Mouse (Mus musculus) regulatory T cell (primary cell): Measurements from ENCODE around the gene Tapbpl.
"Not testable (repeated sequence)": the region's sequence is repeated elsewhere in the genome, so short reads cannot be mapped to it uniquely, and the experiment has no call there.

Experiments used
- in situ Hi-C: fragments of 300-600 bp; cut with MboI, MseI; formaldehyde crosslinking; loops from one replicate; pipeline ENCODE4 v1.15.1; 2025; ENCODE audit warnings: high pct_unique_total_duplicates

The Tapbpl gene

DNA sequence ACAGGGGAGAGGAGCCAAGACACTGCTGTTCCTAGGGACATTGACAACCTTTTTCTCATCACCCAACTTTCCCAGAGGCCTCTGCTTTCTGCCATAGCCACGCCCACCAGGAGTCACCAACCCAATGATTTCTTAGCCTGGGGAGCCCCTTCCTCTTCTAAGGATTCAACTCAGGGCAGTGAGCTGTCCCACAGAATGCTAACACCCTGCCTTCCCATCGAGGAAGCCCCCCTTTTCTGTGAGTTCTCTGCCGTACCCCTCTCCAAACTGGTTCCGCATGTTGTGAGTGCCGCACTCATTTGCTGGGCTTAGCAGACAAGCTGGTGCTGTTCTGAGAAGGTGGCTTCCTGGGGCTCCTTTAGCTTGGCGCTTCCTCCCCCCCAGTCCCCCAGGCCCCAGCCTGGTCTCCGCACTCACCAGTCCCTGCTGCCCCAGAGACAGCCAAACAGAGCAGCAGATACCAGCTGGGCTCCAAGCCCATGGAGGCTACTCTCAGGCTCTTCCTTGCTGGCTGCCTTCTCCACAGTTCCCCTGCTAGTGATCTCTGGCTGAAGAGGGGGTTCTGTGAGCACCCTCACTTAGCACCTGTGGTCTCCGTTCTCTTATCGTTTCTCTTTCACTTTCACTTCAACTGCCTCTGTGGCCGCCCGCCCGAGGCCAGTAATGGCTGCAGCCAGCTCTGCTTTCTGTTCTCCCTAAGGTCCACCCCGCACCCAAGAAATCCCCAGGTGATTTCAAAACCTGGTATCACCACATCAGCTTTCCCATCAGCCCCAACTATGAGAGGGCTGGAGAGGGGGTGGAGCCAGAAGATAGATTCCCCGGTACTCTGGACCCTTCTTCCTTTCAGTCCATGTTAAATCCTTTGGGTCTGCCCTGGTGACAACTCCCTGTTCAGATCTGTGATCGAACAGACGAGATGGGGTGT lies at the start of gene Tapbpl:
Gene Tapbpl (minus strand): TSS at position 744 of the 928 bp plus-strand sequence.
- in situ Hi-C loops, result no loop called here

DNA sequence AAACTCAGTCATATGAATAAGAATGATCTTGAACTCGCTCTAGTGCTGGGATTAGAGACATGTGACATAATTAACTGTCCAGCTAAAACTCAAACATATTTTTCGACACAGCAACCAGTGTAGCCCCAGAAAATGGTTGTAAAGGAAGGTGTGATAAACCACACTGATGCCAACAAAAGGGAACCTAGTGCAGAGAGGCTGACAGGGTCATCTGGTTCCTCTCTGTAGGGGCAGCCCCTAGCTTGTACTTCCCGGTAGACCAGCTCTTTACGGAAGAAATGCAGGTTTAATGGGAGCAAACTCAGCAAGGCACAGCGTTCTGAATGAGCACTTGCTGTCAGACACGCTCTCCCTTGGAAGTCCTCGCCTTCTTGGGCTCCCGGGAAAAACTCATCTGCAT lies 48.1 kb upstream of the Tapbpl start:
- in situ Hi-C loops, result loop anchor here (5.0 kb wide), 1 partner anchor 78 kb away; no protein-coding TSS in a partner anchor

DNA sequence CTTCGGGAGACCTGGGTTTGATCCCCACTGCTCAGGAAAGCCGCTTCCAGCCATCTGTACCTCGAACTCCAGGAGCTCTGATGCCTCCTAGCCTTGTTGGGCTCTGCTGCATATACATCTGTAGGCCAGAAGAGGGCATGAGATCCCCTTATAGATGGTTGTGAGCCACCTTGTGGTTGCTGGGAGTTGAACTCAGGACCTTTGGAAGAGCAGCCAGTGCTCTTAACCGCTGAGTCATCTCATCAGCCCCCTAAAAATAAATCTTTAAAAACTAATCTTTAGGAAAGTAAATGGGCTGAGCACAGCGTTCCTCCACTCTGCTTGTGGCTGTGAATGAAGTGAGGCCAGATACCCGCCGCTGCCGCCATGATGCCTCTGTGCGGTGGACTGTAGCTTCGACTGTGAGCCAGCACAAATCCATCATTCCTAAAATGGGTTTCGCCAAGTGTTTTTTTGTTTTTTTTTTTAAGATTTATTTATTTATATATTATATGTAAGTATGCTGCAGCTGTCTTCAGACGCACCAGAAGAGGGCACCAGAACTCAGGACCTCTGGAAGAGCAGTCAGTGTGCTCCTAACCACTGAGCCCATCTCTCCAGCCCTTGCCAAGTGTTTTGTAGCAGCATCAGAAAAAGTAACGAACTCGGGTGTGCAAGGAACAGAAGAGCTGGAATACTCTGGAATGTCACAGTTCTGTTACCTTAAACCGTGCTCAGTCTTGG lies 43.3 kb upstream of the Tapbpl start:
- in situ Hi-C loops, result no loop called here

DNA sequence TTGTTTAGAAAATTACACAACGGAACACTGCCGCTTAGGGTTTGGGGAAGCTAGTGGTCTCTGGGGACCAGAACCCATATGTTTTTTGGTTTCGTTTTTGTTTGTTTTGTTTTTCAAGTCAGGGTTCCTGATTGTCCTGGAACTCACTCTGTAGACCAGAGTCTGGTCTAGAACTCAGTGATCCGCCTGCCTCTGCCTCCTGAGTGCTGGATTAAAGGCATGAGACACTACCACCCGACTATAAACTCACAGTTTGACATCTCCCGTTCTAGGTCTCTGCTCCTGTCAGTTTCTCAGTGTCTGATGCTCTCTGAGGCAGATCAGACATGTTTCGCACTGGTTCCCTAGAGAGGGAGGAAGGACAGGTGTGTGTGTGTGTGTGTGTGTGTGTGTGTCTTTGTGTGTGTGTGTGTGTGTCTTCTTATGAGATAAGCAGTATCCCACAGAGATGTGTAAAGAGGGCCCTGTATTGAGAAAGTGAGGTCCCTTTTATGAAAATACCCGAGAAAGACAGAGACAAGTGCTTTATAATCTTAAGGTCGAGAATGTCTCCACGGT lies 40.6 kb upstream of the Tapbpl start:
- in situ Hi-C loops, result no loop called here

DNA sequence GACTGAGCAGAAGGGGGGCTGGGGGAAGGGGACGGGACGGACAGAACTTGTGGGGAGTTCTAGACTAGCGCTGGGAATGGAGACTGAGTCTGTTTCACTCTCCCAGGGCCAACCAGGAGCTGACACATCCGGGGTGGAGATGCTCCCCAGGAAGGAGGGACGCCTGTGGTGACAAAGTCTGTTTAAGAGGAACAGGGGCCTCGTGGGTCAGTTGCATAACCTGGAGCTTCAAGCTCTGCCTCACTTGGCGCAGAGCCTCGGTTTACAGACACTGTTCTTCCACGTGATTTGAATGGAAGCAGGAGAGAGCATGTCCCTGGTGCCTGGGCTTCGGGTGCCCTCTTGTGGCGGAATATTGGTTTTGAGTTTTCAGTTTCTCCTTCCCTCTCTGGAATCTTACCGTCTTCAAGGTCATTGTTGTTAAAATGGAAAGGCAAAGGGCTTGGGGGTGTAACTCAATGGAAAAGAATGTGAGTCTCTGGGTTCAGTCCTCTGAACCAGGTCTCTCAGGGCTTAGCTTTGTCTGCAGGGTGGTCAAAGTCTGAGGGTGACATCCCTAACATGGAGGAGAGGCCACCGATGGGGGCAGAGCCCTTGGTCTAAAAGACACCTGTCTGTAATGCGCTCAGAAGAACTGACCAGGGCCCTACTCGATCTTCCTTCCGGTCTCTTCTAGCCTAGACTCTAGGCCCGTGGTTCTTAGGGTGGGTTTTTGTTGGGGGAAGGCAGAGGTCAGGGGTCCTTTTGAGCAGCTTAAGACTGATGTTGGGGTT lies 40.0 kb upstream of the Tapbpl start:
- in situ Hi-C loops, result no loop called here

DNA sequence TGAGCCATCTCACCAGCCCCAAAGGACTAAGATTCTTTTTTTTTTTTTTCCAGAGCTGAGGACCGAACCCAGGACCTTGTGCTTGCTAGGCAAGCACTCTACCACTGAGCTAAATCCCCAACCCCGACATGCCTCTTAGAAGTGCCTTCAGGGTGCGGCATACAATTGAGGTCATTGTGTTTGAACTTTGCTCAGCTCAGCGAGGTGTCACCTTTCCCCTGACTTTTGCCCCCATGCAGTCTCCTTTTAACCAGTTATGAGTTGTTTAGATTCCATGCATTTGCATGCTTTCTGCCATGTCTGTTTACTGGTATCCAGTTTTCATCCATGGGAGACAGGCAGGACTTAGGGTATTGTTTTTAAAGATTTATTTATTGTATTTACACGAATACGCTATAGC lies 37.1 kb upstream of the Tapbpl start:
- in situ Hi-C loops, result no loop called here

DNA sequence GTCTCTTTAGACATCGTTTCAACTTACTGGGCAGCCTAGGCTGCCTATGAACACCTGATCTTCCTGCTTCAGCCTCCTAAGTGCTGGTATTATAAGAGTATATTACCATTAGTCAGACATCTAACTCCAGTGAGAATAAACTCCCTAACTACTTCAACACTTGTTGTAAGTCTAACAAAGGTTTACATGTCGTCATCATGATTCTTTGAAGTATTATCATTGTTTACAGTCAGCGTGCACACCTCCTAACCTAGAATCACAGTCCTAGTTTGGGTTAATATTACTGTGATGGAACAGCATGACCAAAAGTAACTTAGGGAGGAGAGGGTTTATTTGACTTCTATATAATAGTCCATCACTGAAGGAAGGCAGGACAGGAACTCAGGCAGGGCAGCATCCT lies 35.8 kb upstream of the Tapbpl start:
- in situ Hi-C loops, result no loop called here

DNA sequence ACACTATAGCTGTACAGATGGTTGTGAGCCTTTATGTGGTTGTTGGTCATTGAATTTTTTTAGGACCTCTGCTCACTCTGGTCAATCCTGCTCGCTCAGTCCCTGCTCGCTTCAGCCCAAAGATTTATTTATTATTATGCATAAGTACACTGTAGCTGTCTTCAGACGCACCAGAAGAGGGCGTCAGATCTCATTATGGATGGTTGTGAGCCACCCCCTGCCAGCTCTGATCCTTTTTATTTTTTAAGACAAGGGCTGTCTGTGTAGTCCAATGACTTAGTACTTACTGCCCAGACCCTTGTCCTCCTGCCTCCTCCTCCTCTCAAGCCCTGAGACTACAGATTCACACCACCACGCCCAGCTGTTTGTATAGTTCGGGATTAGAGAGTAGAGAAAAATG lies 34.9 kb upstream of the Tapbpl start:
- in situ Hi-C loops, result not testable (repeated sequence)

DNA sequence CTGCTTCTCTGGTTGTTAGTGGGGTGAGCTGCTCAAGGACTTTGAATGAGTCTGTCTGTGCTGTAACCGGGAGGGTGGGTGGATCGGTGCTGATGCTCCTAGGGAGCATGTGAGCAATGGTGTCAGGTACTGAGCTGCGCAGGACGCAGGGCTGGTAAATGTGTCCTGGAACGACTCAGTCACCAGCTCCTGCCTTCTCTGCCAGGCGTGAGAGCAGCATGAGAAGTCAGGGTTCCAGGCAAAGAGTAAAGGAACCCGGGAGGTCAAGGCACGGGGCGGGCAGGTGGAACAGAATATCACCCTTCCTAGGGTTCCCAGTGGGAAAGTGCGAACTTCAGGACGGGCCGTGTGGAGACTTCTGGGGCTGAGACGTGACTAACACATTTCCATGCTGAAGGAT lies 34.4 kb upstream of the Tapbpl start:
- in situ Hi-C loops, result no loop called here

DNA sequence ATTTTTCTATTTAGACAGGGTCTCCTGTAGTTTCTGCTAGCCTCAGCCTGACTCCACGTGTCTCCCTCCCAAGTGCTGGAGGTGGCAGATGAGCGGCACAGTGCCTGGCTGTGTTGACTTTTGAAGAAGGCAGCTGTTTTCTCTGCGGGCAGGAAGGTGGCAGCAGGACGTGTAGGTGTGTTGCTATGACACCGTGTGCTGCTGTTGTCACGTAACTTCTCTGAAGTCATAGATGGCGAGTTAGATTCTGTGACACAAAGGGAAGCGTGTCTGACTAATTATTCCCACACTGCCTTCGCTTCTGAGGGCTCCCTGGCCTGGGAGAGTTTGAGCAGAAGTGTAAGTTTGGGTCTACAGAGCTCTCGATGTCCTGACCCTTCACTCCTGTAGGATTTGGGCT lies 33.6 kb upstream of the Tapbpl start:
- in situ Hi-C loops, result no loop called here

DNA sequence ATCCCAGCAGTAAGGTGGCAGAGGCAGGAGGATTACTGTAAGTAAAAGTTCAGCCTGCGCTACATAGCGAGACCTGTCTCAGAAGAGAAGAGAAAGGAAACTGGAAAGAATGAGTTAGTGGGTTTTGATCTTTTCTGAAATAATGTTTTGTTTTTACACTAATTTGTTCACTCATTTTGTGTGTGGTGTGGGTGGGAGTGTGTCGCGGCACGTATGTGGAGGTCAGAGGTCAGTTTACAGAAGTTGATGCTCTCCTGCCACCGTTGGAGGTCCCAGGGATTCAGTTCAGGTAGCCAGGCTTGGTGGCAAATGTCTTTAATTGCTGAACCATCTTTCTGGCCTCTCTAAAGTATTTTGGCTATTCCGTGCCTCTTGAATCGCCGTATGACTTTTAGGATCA lies 32.6 kb upstream of the Tapbpl start:
- in situ Hi-C loops, result loop anchor here (5.0 kb wide), 1 partner anchor 37 kb away; no protein-coding TSS in a partner anchor

DNA sequence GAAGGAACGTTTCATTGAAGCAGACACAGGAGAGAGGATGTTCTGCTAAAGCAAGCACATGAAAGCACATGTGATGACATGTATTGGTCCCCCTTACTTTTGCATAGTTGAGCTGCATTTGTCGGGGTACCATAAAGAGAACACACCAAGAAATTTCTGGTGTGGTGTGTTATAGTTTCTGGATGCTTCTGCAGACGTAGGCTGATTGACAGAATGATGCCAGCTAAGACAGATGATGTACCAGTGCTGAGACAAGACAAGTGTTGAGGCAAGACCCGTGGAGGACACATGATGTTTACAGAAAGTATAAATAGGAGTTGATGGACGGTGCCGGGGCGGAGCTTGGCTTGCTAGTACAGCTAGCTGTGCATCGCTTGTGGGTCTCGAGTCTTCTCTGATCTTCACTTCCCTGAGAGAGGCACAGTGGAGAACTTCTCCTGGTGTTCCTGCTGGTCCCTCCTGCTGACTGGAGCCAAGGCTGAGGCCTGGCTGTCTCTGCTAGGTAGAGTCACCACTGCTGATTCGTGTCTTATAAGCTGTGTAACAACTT lies 28.4 kb upstream of the Tapbpl start:
- in situ Hi-C loops, result loop anchor here (5.0 kb wide), 1 partner anchor 33 kb away; no protein-coding TSS in a partner anchor

DNA sequence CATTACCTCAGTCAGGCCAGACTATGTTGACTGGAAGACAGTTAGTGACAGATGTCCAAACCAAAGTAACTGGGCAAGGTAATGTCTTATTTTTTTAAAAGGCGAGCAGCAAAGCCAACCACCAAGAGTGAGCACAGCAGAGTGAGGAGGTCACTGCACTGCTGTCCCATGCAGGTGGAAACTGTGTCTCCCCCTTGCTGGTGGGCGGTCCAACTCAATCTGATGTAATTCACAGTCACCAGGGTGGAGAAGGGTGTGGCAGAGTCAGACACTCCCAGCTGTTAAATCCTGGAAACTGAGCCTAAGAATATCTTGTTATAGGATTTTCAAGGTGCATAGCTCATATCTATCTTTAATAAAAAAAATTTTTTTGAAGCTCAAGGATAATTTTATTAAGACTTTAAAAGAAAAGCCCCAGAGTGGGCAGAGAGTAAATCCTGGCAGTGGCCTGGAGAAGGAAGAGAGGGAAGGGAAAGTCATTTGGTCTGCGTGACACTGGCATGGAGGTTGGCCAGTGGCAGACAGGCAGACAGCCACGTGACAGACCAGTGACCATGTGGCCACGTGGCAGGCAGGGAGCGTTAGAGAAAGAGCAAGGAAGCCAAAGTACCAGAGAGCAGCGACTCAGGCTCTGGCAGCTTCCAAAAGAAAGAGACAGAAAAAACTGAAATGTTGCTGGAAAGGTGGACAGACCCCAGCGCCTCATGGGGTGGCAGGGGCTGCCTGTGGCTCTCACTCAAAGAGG lies 24.7 kb upstream of the Tapbpl start:
- in situ Hi-C loops, result no loop called here

DNA sequence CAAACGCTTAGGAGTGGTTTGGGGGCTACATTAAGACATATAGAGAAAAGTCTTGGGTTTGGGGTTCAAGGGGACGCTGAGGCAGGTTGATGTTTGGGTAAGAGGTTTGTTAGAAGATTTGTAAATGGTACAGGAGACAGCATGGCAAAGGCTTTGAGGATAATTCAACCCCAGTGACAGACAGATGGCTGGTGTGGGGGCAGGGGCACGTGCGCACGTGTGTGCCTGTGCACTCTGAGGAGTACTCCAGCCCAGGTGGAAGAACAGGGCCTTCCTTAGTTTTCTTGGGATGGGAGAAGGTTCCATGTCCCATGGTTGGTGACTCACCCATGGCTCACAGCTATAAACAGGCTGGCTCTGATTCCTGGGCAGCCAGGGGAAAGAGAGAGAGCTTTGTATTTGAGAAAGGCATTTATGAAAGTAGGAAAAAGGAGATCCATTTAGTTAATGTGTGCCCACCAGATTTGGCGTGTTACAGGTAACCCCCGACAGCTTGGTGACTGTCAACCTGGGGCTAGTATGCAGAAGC lies 23.9 kb upstream of the Tapbpl start:
- in situ Hi-C loops, result no loop called here

DNA sequence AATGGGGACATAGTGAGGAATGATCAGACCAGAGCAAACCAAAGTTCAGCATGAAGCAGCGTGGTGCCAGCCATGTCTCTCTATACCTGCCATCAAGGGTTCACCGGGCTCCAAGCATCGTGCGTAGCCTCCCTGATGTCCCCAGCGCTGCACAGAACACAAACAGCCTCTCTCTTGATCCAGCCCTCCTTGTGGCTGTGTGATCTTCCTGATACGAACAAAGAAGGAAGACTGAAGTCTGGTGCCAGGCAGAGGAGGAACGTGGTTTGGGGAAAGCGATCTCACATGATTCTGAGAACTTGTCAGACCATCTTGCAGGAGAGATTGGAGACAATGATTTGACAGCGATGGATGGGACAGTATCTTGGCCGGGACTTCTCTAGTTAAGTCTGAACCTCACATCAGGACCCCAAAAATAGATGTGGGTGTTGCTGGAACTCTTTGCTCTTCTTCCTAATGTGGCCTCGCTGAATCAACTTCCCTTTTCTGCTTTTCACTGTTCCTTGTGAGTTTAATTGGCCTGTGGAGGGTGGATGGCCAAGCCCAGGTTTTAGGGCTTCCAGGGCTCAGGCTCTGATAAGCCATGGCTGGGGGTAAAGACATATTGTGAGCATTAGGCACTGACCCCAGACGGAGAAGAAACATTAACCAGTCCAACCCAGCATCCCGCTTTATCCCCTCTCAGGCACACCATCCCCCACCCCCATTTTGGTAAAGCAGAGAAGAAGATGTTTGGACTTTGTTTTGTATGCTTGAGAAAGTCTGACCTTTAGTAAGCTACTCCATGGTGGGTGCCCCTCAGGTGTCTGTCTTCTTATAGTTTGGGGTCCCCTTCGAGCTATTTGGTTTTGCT lies 22.4 kb upstream of the Tapbpl start:
- in situ Hi-C loops, result no loop called here

DNA sequence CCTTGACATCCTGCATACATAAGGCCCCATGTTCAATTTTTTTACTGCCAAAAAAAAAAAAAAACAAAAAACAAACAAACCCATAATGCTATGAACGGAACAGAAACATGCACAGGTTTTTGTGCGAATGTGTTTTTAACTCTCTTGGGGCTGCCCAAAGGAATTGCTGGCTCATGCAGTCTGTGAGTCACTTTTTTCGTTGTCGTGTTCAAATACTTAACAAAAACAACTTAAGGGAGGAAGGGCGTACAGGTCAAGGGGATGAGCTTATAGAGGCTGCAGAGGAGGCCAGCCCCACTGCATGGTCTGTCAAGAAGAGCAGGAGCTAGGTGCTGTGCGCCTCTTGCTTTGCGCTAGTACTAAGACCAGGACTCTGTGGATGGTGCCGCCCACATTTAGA lies 21.1 kb upstream of the Tapbpl start:
- in situ Hi-C loops, result no loop called here

DNA sequence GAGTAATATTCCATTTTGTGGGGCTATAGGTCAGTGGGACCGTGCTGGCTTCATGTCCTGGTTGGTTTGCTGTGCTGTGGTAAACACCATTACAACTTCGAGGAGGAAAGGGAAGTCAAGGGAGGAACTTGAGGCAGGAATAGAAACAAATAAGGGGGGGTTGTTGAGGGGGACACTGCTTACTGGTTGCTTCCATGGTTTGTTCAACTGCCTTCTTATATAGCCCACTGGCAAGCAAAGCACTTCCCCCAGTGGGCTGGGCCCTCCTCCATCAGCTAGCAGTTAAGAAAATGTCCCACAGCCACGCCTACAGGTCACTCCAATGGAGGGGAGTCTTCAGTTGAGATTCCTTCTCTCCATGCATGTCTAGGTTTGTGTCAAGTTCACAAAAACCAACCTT lies 20.6 kb upstream of the Tapbpl start:
- in situ Hi-C loops, result no loop called here

DNA sequence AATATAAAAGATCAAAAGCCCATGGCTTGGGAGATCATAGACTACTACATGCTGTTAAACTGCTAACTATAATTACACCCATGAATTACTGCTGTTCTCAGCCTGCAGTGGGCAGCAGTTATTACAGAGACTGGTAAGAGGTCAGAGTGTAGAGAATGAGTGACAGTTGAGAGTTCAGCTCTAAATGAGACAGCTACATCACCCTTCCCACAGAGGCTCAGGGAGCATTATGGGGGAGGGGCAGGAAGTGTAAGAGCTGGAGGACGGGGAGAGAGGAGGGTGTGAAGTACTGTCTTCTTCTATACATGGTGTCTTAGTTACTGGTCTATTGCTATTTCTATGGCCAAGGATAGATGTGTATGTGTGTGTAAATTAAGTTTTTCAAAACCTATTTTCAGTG lies 12.9 kb upstream of the Tapbpl start:
- in situ Hi-C loops, result no loop called here

DNA sequence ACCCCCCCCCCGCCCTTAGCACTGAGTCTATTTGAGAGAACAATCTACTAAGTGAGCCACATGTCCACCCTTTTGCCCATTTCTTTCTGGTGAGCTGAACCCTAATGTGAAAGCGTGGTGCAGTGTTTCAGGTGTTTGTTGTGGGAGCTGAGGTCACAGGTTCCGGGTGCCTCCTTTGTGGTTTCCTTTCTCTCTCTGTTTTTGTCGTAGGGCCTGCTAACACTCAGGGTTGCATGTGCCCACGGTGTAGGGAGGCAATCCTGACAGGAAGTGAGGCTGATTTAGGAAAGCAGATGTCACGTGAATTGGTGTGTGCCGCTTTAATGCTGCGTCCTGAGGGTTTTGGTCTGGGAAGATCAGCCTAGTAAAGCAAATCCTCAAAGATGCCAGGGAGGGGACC lies 9.9 kb upstream of the Tapbpl start:
- in situ Hi-C loops, result no loop called here
